Mouse (Mus musculus): Measurements from ENCODE around the gene Agbl3. TPM values are rescaled to one million over a fixed set of nuclear protein-coding genes. Genes with fewer than 3 reads are reported as not detected.

The Agbl3 gene
- 4.7 and 5.2 TPM in 2 replicates for polyA plus RNA-seq (2015; fragmentation: Nextera tagmentation; extraction: Ambion mirVana)

GRCm38 (mm10) chr6:34780231-34780942 lies at the start of gene Agbl3:
Agbl3 (plus strand) TSS chr6:34780432.
- H3K4me3 ChIP-seq (ENCODE audit: low read depth, low read length), result peak within 1 kb of the TSS; percentile 77
- H3K9me3 ChIP-seq (ENCODE audit: control insufficient read depth), result no peaks in the 10 kb centered on the region
- peak; percentile 92 for ATAC-seq
- H3K9ac ChIP-seq (ENCODE audit: low read depth, low read length), result peak within 1 kb of the TSS; percentile 90
- H3K27ac ChIP-seq (ENCODE audit: low read depth, low read length), result peak within 1 kb of the TSS; percentile 93
- WGBS, result under 1% methylated on average over 78 of the region's 81 CpGs
- no peaks in the 10 kb centered on the region for H3K36me3 ChIP-seq (ENCODE audit: control insufficient read depth, insufficient read depth)
- H3K4me1 ChIP-seq (replicated peaks; ENCODE audit: control insufficient read depth, insufficient read depth, low read length), result no peaks in the 10 kb centered on the region
- TF ChIP-seq CTCF (IDR thresholded peaks at IDR 0.05; ENCODE audit: low read depth), result no peak
- no peaks in the 10 kb centered on the region for H3K27me3 ChIP-seq (replicated peaks; ENCODE audit: control insufficient read depth, insufficient read depth, low read length)
- H3K4me2 ChIP-seq (replicated peaks; ENCODE audit: low read depth), result peak within 1 kb of the TSS; percentile 94

GRCm38 (mm10) chr6:34731007-34731406 lies 49.2 kb upstream of the Agbl3 start:
- no peak overlapping the region for H3K27ac ChIP-seq (ENCODE audit: low read depth, low read length)
- H3K27me3 ChIP-seq (replicated peaks; ENCODE audit: control insufficient read depth, insufficient read depth, low read length), result no peaks in the 10 kb centered on the region
- no peak overlapping the region for H3K4me2 ChIP-seq (replicated peaks; ENCODE audit: low read depth)
- H3K9ac ChIP-seq (ENCODE audit: low read depth, low read length), result no peak overlapping the region
- no peaks in the 10 kb centered on the region for H3K36me3 ChIP-seq (ENCODE audit: control insufficient read depth, insufficient read depth)
- TF ChIP-seq CTCF (IDR thresholded peaks at IDR 0.05; ENCODE audit: low read depth), result no peak
- 65% methylated on average over 6 of the region's 6 CpGs for WGBS
- no peak for ATAC-seq
- no peaks in the 10 kb centered on the region for H3K4me1 ChIP-seq (replicated peaks; ENCODE audit: control insufficient read depth, insufficient read depth, low read length)
- H3K4me3 ChIP-seq (ENCODE audit: low read depth, low read length), result no peak overlapping the region
- no peaks in the 10 kb centered on the region for H3K9me3 ChIP-seq (ENCODE audit: control insufficient read depth)

GRCm38 (mm10) chr6:34731529-34731928 lies 48.7 kb upstream of the Agbl3 start:
- Histone ChIP-seq H3K27ac (ENCODE audit: low read depth, low read length) (no peak overlapping the region), H3K4me2 (replicated peaks; ENCODE audit: low read depth) (no peak overlapping the region), H3K27me3 (replicated peaks; ENCODE audit: control insufficient read depth, insufficient read depth, low read length) (no peaks in the 10 kb centered on the region), H3K36me3 (ENCODE audit: control insufficient read depth, insufficient read depth) (no peaks in the 10 kb centered on the region), H3K9ac (ENCODE audit: low read depth, low read length) (no peak overlapping the region), H3K4me3 (ENCODE audit: low read depth, low read length) (no peak overlapping the region), H3K9me3 (ENCODE audit: control insufficient read depth) (no peaks in the 10 kb centered on the region), H3K4me1 (replicated peaks; ENCODE audit: control insufficient read depth, insufficient read depth, low read length) (no peaks in the 10 kb centered on the region)
- no peak for ATAC-seq
- no peak for TF ChIP-seq CTCF (IDR thresholded peaks at IDR 0.05; ENCODE audit: low read depth)
- WGBS, result 75% methylated on average over 9 of the region's 9 CpGs

GRCm38 (mm10) chr6:34734940-34735695 lies 45.1 kb upstream of the Agbl3 start:
- no peak for TF ChIP-seq CTCF (IDR thresholded peaks at IDR 0.05; ENCODE audit: low read depth)
- Histone ChIP-seq H3K36me3 (ENCODE audit: control insufficient read depth, insufficient read depth) (no peaks in the 10 kb centered on the region), H3K9me3 (ENCODE audit: control insufficient read depth) (no peaks in the 10 kb centered on the region), H3K4me3 (ENCODE audit: low read depth, low read length) (no peak overlapping the region), H3K4me1 (replicated peaks; ENCODE audit: control insufficient read depth, insufficient read depth, low read length) (no peaks in the 10 kb centered on the region), H3K27me3 (replicated peaks; ENCODE audit: control insufficient read depth, insufficient read depth, low read length) (no peaks in the 10 kb centered on the region), H3K9ac (ENCODE audit: low read depth, low read length) (no peak overlapping the region), H3K27ac (ENCODE audit: low read depth, low read length) (no peak overlapping the region), H3K4me2 (replicated peaks; ENCODE audit: low read depth) (no peak overlapping the region)
- 73% methylated on average over 13 of the region's 13 CpGs for WGBS
- ATAC-seq, result no peak

- Histone ChIP-seq H3K9me3 (ENCODE audit: control insufficient read depth) (no peaks in the 10 kb centered on the region), H3K9ac (ENCODE audit: low read depth, low read length) (no peak overlapping the region), H3K4me2 (replicated peaks; ENCODE audit: low read depth) (no peak overlapping the region), H3K36me3 (ENCODE audit: control insufficient read depth, insufficient read depth) (0 out of 2 replicates have a peak, but pooled peaks cover 3% of the 10 kb centered on the region), H3K27ac (ENCODE audit: low read depth, low read length) (no peak overlapping the region), H3K27me3 (replicated peaks; ENCODE audit: control insufficient read depth, insufficient read depth, low read length) (no peaks in the 10 kb centered on the region), H3K4me1 (replicated peaks; ENCODE audit: control insufficient read depth, insufficient read depth, low read length) (no peaks in the 10 kb centered on the region), H3K4me3 (ENCODE audit: low read depth, low read length) (no peak overlapping the region)
- no peak for TF ChIP-seq CTCF (IDR thresholded peaks at IDR 0.05; ENCODE audit: low read depth)
- ATAC-seq, result no peak
- 47% methylated on average over 2 of the region's 2 CpGs for WGBS
Measured at GRCm38 (mm10) chr6:34736934-34737333, 43.3 kb upstream of the Agbl3 start.

- no peak for ATAC-seq
- Histone ChIP-seq H3K4me1 (replicated peaks; ENCODE audit: control insufficient read depth, insufficient read depth, low read length) (no peaks in the 10 kb centered on the region), H3K9me3 (ENCODE audit: control insufficient read depth) (no peaks in the 10 kb centered on the region), H3K4me3 (ENCODE audit: low read depth, low read length) (no peak overlapping the region), H3K27ac (ENCODE audit: low read depth, low read length) (no peak overlapping the region), H3K27me3 (replicated peaks; ENCODE audit: control insufficient read depth, insufficient read depth, low read length) (no peaks in the 10 kb centered on the region), H3K9ac (ENCODE audit: low read depth, low read length) (no peak overlapping the region), H3K4me2 (replicated peaks; ENCODE audit: low read depth) (no peak overlapping the region), H3K36me3 (ENCODE audit: control insufficient read depth, insufficient read depth) (peaks cover 3% of the 10 kb centered on the region; the same call in 1 of the 2 replicates)
- TF ChIP-seq CTCF (IDR thresholded peaks at IDR 0.05; ENCODE audit: low read depth), result no peak
- 59% methylated on average over 4 of the region's 4 CpGs for WGBS
Measured at GRCm38 (mm10) chr6:34743946-34744345, 36.3 kb upstream of the Agbl3 start.
